Mouse (Mus musculus): Measurements from ENCODE around the gene Zbed4. TPM values are rescaled to one million over a fixed set of nuclear protein-coding genes. Genes with fewer than 3 reads are reported as not detected.

Zbed4 gene
- polyA plus RNA-seq, 1 experiment from 2014 or later = 18.9 TPM

GRCm38 (mm10) chr15:88717239-88717638, 34.2 kb upstream of the Zbed4 start:
- Histone ChIP-seq H3K4me1 (replicated peaks) (no peaks in the 10 kb centered on the region), H3K27ac (ENCODE audit: poor library complexity, severe bottlenecking) (no peak overlapping the region), H3K4me2 (no peak overlapping the region), H3K27me3 (replicated peaks) (no peaks in the 10 kb centered on the region), H3K4me3 (no peak overlapping the region), H3K9ac (no peak overlapping the region), H3K36me3 (peaks cover 88% of the 10 kb centered on the region), H3K9me3 (replicated peaks) (no peaks in the 10 kb centered on the region)
- 87% methylated on average over 9 of the region's 9 CpGs for WGBS
- ATAC-seq (ENCODE audit: insufficient number of reproducible peaks, low FRiP score) = no peak

DNA sequence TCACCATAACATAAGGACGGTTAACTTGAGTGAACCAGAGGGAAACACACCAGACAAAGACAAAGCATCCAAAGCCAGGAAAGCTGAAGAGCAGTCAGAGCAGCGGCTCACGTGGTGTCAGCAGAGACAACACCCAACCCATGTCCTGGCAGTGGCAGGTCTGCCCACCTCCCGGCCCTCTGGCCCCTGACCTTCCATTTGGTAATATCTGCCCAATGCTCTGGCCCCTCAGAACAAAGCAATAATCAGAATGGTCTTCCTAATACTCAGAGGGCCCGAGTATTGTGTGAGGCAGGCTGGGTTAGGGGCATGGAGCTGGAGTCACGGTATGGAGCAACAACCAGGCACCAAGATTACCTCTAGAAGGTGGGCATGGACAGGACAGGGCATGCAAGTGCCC, 28.3 kb upstream of the Zbed4 start:
- Histone ChIP-seq H3K27me3 (replicated peaks) (no peaks in the 10 kb centered on the region), H3K4me2 (no peak overlapping the region), H3K36me3 (peaks cover 77% of the 10 kb centered on the region), H3K27ac (ENCODE audit: poor library complexity, severe bottlenecking) (no peak overlapping the region), H3K9ac (no peak overlapping the region), H3K9me3 (replicated peaks) (no peaks in the 10 kb centered on the region), H3K4me3 (no peak overlapping the region), H3K4me1 (replicated peaks) (0 out of 2 replicates have a peak, but pooled peaks cover 4% of the 10 kb centered on the region)
- 87% methylated on average over 6 of the region's 6 CpGs for WGBS
- no peak for ATAC-seq (ENCODE audit: insufficient number of reproducible peaks, low FRiP score)

- 82% methylated on average over 7 of the region's 7 CpGs for WGBS
- Histone ChIP-seq H3K27ac (ENCODE audit: poor library complexity, severe bottlenecking) (no peak overlapping the region), H3K4me3 (no peak overlapping the region), H3K36me3 (peaks cover 80% of the 10 kb centered on the region), H3K27me3 (replicated peaks) (no peaks in the 10 kb centered on the region), H3K4me1 (replicated peaks) (peaks cover 6% of the 10 kb centered on the region; the same call in 1 of the 2 replicates), H3K9me3 (replicated peaks) (no peaks in the 10 kb centered on the region), H3K4me2 (no peak overlapping the region), H3K9ac (no peak overlapping the region)
- no peak for ATAC-seq (ENCODE audit: insufficient number of reproducible peaks, low FRiP score)
These were observed 27.1 kb upstream of the Zbed4 start for GRCm38 (mm10) chr15:88724311-88724710.

- Histone ChIP-seq H3K27ac (ENCODE audit: poor library complexity, severe bottlenecking) (no peak overlapping the region), H3K9ac (no peak overlapping the region), H3K4me1 (replicated peaks) (peaks cover 12% of the 10 kb centered on the region), H3K36me3 (peaks cover 83% of the 10 kb centered on the region), H3K4me2 (no peak overlapping the region), H3K4me3 (no peak overlapping the region), H3K27me3 (replicated peaks) (no peaks in the 10 kb centered on the region), H3K9me3 (replicated peaks) (no peaks in the 10 kb centered on the region)
- 86% methylated on average over 5 of the region's 5 CpGs for WGBS
- no peak for ATAC-seq (ENCODE audit: insufficient number of reproducible peaks, low FRiP score)
These were observed 26.4 kb upstream of the Zbed4 start for GRCm38 (mm10) chr15:88725036-88725435.

DNA sequence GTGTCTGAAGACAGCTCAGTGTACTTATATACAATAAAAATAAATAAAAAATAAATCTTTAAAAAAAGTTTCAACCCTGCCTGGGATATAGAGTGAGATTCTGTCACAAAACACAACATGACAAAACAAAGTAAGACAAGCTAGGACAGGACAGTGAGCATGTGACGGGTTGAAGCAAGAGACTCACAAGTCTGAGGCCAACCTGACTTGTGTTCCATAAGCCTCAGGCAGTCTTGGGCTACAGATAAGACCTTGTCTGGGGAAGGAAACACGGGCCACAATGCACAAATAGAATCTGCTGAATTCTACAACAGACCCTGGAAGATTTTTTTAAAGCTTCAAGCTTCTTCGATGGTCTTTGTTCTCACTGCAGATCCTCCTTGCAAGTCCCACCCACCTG, 24.3 kb upstream of the Zbed4 start:
- Histone ChIP-seq H3K27me3 (replicated peaks) (no peaks in the 10 kb centered on the region), H3K4me1 (replicated peaks) (peaks cover 30% of the 10 kb centered on the region), H3K4me2 (no peak overlapping the region), H3K36me3 (peaks cover 73% of the 10 kb centered on the region), H3K4me3 (no peak overlapping the region), H3K9ac (no peak overlapping the region), H3K27ac (ENCODE audit: poor library complexity, severe bottlenecking) (no peak overlapping the region), H3K9me3 (replicated peaks) (no peaks in the 10 kb centered on the region)
- WGBS = 68% methylated on average over 3 of the region's 3 CpGs
- ATAC-seq (ENCODE audit: insufficient number of reproducible peaks, low FRiP score) = no peak

- Histone ChIP-seq H3K9ac (peak overlapping the region; percentile 27; the same call in 1 of the 2 replicates), H3K36me3 (peaks cover 40% of the 10 kb centered on the region), H3K27ac (ENCODE audit: poor library complexity, severe bottlenecking) (no peak overlapping the region), H3K4me3 (no peak overlapping the region), H3K4me1 (replicated peaks) (peaks cover 35% of the 10 kb centered on the region), H3K27me3 (replicated peaks) (no peaks in the 10 kb centered on the region), H3K4me2 (peak overlapping the region; percentile 94; the same call in 1 of the 2 replicates), H3K9me3 (replicated peaks) (no peaks in the 10 kb centered on the region)
- WGBS = 70% methylated on average over 3 of the region's 3 CpGs
- no peak for ATAC-seq (ENCODE audit: insufficient number of reproducible peaks, low FRiP score)
These were observed 20.7 kb upstream of the Zbed4 start for GRCm38 (mm10) chr15:88730717-88731116.

GRCm38 (mm10) chr15:88732405-88733020, 18.9 kb upstream of the Zbed4 start:
- H3K27ac ChIP-seq (ENCODE audit: poor library complexity, severe bottlenecking) = no peak overlapping the region
- no peak for ATAC-seq (ENCODE audit: insufficient number of reproducible peaks, low FRiP score)

DNA sequence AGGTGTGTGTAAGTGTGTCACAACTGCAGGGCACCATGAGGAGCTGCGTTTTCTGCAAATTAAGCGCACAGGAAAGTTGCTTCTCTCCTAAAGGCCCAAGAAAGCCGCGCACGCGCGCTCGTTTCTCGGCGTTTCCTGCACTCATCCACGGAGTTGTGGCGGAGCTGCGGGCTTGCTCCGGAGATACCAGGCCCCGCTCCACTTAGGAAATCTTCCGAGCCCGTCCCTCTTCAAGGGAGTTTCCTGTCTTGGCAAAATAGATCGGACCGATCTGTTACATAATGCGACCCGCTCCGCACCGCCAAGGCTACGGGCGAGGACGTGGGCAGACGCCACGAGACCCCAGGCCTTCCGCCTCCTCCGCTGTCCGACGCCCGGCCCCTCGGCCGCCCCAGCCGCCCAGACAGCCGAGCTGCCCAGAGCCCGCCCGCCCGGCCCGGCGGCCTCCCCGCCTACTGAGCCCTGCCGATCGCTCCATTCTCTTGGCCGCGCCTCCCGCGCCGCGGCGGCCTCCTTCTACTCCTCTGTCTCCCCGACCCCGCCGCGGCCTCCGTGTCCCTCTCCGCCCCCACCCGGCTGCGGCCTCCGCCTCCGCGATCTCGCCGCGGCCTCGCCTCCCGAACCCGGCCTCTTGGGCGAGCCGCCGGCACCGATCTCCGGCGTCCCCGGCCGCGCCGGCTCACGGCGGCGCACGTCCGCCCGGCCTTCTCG, 18.3 kb upstream of the Zbed4 start:
- Histone ChIP-seq H3K36me3 (peaks cover 25% of the 10 kb centered on the region), H3K27ac (ENCODE audit: poor library complexity, severe bottlenecking) (peak overlapping the region; percentile 89), H3K4me2 (peak overlapping the region; percentile 94), H3K9ac (peak overlapping the region; percentile 100), H3K4me1 (replicated peaks) (peaks cover 35% of the 10 kb centered on the region), H3K27me3 (replicated peaks) (no peaks in the 10 kb centered on the region), H3K4me3 (peak overlapping the region; percentile 100), H3K9me3 (replicated peaks) (no peaks in the 10 kb centered on the region)
- peak; percentile 64 for ATAC-seq (ENCODE audit: insufficient number of reproducible peaks, low FRiP score)
- WGBS = under 1% methylated on average over 80 of the region's 86 CpGs

More at GRCm38 (mm10) chr15:88732405-88733020, 18.9 kb upstream of the Zbed4 start:
- Histone ChIP-seq H3K9me3 (replicated peaks) (no peaks in the 10 kb centered on the region), H3K9ac (peak overlapping the region; percentile 100), H3K27me3 (replicated peaks) (no peaks in the 10 kb centered on the region), H3K4me3 (peak overlapping the region; percentile 100), H3K36me3 (peaks cover 28% of the 10 kb centered on the region), H3K4me1 (replicated peaks) (peaks cover 35% of the 10 kb centered on the region), H3K4me2 (peak overlapping the region; percentile 94)
- WGBS = 21% methylated on average over 15 of the region's 15 CpGs

- Histone ChIP-seq H3K36me3 (peaks cover 18% of the 10 kb centered on the region), H3K4me3 (peak within 1 kb of the TSS; percentile 100), H3K9ac (peak within 1 kb of the TSS; percentile 100), H3K9me3 (replicated peaks) (no peaks in the 10 kb centered on the region), H3K27me3 (replicated peaks) (no peaks in the 10 kb centered on the region), H3K4me2 (peak within 1 kb of the TSS; percentile 94), H3K4me1 (replicated peaks) (peaks cover 33% of the 10 kb centered on the region), H3K27ac (ENCODE audit: poor library complexity, severe bottlenecking) (peak within 1 kb of the TSS; percentile 89)
- 13% methylated on average over 96 of the region's 103 CpGs for WGBS
- ATAC-seq (ENCODE audit: insufficient number of reproducible peaks, low FRiP score) = peak; percentile 87
These were observed 17.5 kb upstream of the Zbed4 start, which contains the start of gene Brd1 for GRCm38 (mm10) chr15:88733834-88734571. TSS of gene Brd1 (minus strand) at chr15:88734233.

GRCm38 (mm10) chr15:88736166-88736565, 15.3 kb upstream of the Zbed4 start:
- H3K4me3 ChIP-seq = no peak overlapping the region
- ATAC-seq (ENCODE audit: insufficient number of reproducible peaks, low FRiP score) = no peak
- no peaks in the 10 kb centered on the region for H3K9me3 ChIP-seq (replicated peaks)
- no peak overlapping the region for H3K27ac ChIP-seq (ENCODE audit: poor library complexity, severe bottlenecking)
- no peaks in the 10 kb centered on the region for H3K27me3 ChIP-seq (replicated peaks)
- no peaks in the 10 kb centered on the region; the same call in 1 of the 2 replicates for H3K36me3 ChIP-seq
- H3K4me1 ChIP-seq (replicated peaks) = peaks cover 20% of the 10 kb centered on the region
- no peak overlapping the region for H3K9ac ChIP-seq
- 61% methylated on average over 4 of the region's 4 CpGs for WGBS
- H3K4me2 ChIP-seq = no peak overlapping the region

- H3K36me3 ChIP-seq = no peaks in the 10 kb centered on the region
- no peaks in the 10 kb centered on the region for H3K9me3 ChIP-seq (replicated peaks)
- H3K4me3 ChIP-seq = no peak overlapping the region
- ATAC-seq (ENCODE audit: insufficient number of reproducible peaks, low FRiP score) = no peak
- 0 out of 2 replicates have a peak, but pooled peaks cover 4% of the 10 kb centered on the region for H3K4me1 ChIP-seq (replicated peaks)
- H3K9ac ChIP-seq = no peak overlapping the region
- H3K4me2 ChIP-seq = no peak overlapping the region
- no peak overlapping the region for H3K27ac ChIP-seq (ENCODE audit: poor library complexity, severe bottlenecking)
- 68% methylated on average over 2 of the region's 2 CpGs for WGBS
- H3K27me3 ChIP-seq (replicated peaks) = no peaks in the 10 kb centered on the region
These were observed 13.0 kb upstream of the Zbed4 start for GRCm38 (mm10) chr15:88738466-88738865.
